Mouse (Mus musculus) MEL (cell line): ENCODE data around the gene Gabra4.

Experiments
- CTCF ChIP-seq, 3 experiments: IDR thresholded peaks in 2 of 3; conservative IDR thresholded peaks in 1 of 3; 2 replicates each; pipeline ENCODE4 v1.5.1; 2011 to 2012; ENCODE audit warnings: low read length in 3 of 3, low read depth in 2 of 3, mild to moderate bottlenecking in 2 of 3, improper control_type of control experiment in 1 of 3, inconsistent platforms in 1 of 3, mixed read lengths in 1 of 3, moderate library complexity in 1 of 3; ENCODE audit not compliant: control insufficient read depth in 1 of 3, insufficient read depth in 1 of 3, poor library complexity in 1 of 3, severe bottlenecking in 1 of 3
- HCFC1 ChIP-seq: IDR thresholded peaks from 2 replicates; pipeline ENCODE4 v1.6.1; 2012; ENCODE audit warnings: low read depth, mild to moderate bottlenecking, inconsistent platforms, low read length, improper control_type of control experiment, moderate library complexity
- NRF1 ChIP-seq: IDR thresholded peaks from 2 replicates; pipeline ENCODE4 v1.6.1; 2014; ENCODE audit warnings: low read depth, mild to moderate bottlenecking, inconsistent platforms, low read length, improper control_type of control experiment, moderate library complexity; ENCODE audit not compliant: poor library complexity, insufficient read depth, severe bottlenecking
- POLR2AphosphoS2 ChIP-seq: IDR thresholded peaks from 2 replicates; pipeline ENCODE4 v1.6.1; 2011; ENCODE audit warnings: low read length, improper control_type of control experiment

DNA sequence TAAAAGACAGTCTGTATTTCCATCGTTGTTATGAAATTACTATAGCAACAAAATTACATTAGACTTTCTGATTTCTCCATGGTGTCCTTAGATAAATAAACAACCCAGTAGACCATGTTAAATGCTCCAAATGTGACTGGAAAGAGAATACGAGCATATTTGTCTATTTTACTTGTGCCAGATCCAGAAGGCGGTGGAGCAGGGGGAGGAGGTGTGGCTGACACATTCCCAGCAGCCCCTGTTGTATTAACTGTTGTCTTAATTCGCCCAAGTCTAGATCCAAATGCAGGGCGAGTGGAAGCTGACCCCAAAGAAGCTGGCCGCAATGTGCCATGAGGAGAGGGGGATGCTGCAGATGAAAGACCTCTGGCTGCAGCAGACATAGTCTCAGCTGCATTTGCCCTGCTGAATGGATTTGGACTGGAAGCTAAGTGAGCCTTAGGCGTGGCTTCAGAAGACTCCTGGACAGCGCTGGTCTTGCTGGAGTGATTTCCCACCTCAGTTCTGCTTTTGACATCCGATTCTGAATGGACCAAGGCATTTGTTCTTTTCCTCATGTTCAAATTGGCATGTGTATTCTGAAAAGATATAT lies 86.4 kb downstream of the Gabra4 start:
- no peak for TF ChIP-seq NRF1
- no peak for TF ChIP-seq CTCF (IDR thresholded peaks at IDR 0.05 in 2 of 3, conservative IDR thresholded peaks at IDR 0.05 in 1 of 3; ENCODE audit: control insufficient read depth in 1 of 3, insufficient read depth in 1 of 3, low read depth in 2 of 3, low read length in 3 of 3, poor library complexity in 1 of 3, severe bottlenecking in 1 of 3)
- TF ChIP-seq POLR2AphosphoS2: no peak
- no peak for TF ChIP-seq HCFC1
